Mouse (Mus musculus) embryonic facial prominence, embryonic 15.5 days (tissue): Measurements from ENCODE around the gene Safb2. TPM values are rescaled to one million over a fixed set of nuclear protein-coding genes. Genes with fewer than 3 reads are reported as not detected.

Experiments
- ATAC-seq: fragments of 200-750 bp; cut with Nextera tagmentation; 2 replicates; pipeline ENCODE4 v1.8.0; 2017; ENCODE audit warnings: low read depth, moderate TSS enrichment; ENCODE audit not compliant: insufficient number of reproducible peaks, low FRiP score, low TSS enrichment
- H3K27ac ChIP-seq: fragments of 300-500 bp; sonication (generic); replicated peaks from 2 replicates; pipeline ENCODE4 v1.5.1; 2015; ENCODE audit warnings: mild to moderate bottlenecking, inconsistent platforms
- H3K27me3 ChIP-seq: fragments of 300-500 bp; sonication (generic); 2 replicates; pipeline ENCODE4 v1.6.1; 2015; ENCODE audit warnings: inconsistent platforms
- H3K36me3 ChIP-seq: fragments of 300-500 bp; sonication (generic); 2 replicates; pipeline ENCODE4 v1.6.1; 2015; ENCODE audit warnings: mild to moderate bottlenecking, inconsistent platforms
- H3K4me1 ChIP-seq: fragments of 300-500 bp; sonication (generic); 2 replicates; pipeline ENCODE4 v1.6.1; 2015; ENCODE audit warnings: inconsistent platforms
- H3K4me2 ChIP-seq: fragments of 300-500 bp; sonication (generic); replicated peaks from 2 replicates; pipeline ENCODE4 v1.6.1; 2015; ENCODE audit warnings: mild to moderate bottlenecking, inconsistent platforms
- H3K4me3 ChIP-seq: fragments of 300-500 bp; sonication (generic); replicated peaks from 2 replicates; pipeline ENCODE4 v1.5.1; 2015; ENCODE audit warnings: mild to moderate bottlenecking, inconsistent platforms
- H3K9ac ChIP-seq: fragments of 300-500 bp; sonication (generic); 2 replicates; pipeline ENCODE4 v1.6.1; 2015; ENCODE audit warnings: inconsistent platforms
- H3K9me3 ChIP-seq: fragments of 300-500 bp; sonication (generic); replicated peaks from 2 replicates; pipeline ENCODE4 v1.6.1; 2016; ENCODE audit warnings: inconsistent platforms
- WGBS: fragments of 180-500 bp; shearing (Covaris S2); methylation state at CpG from one replicate; pipeline ENCODE4 v1.1.7; 2015; 5-methylcytosine and 5-hydroxymethylcytosine counted together
- polyA plus RNA-seq: library from polyadenylated mRNA; unstranded; fragments of >200 nt; fragmentation: Nextera tagmentation; extraction: Ambion mirVana; gene quantifications from 2 replicates; pipeline ENCODE4 v1.2.1, GENCODE M21; 2015

Gene Safb2
- polyA plus RNA-seq, 1 experiment from 2014 or later: 98.4 TPM

- 66% methylated on average over 1 of the region's 1 CpGs for WGBS
Measured at GRCm38 (mm10) chr17:56583071-56583470, 1.3 kb downstream of the Safb2 start.

GRCm38 (mm10) chr17:56572939-56573338, 11.4 kb downstream of the Safb2 start:
- ATAC-seq: no peak
- Histone ChIP-seq H3K27me3 (no peaks in the 10 kb centered on the region), H3K9me3 (no peaks in the 10 kb centered on the region), H3K4me2 (no peak overlapping the region), H3K27ac (no peak overlapping the region), H3K36me3 (peaks cover 92% of the 10 kb centered on the region), H3K4me1 (no peaks in the 10 kb centered on the region), H3K4me3 (no peak overlapping the region), H3K9ac (no peak overlapping the region)
- WGBS: 87% methylated on average over 3 of the region's 3 CpGs

More at GRCm38 (mm10) chr17:56583071-56583470, 1.3 kb downstream of the Safb2 start:
- Histone ChIP-seq H3K27me3 (no peaks in the 10 kb centered on the region), H3K4me2 (peak overlapping the region; percentile 80), H3K36me3 (peaks cover 64% of the 10 kb centered on the region), H3K4me3 (peak overlapping the region; percentile 93), H3K4me1 (peaks cover 52% of the 10 kb centered on the region), H3K9ac (peak overlapping the region; percentile 74), H3K27ac (no peak overlapping the region), H3K9me3 (no peaks in the 10 kb centered on the region)
- no peak for ATAC-seq

GRCm38 (mm10) chr17:56572154-56572553, 12.2 kb downstream of the Safb2 start:
- Histone ChIP-seq H3K9me3 (no peaks in the 10 kb centered on the region), H3K36me3 (peaks cover 92% of the 10 kb centered on the region), H3K4me2 (no peak overlapping the region), H3K27me3 (no peaks in the 10 kb centered on the region), H3K4me1 (no peaks in the 10 kb centered on the region), H3K27ac (no peak overlapping the region), H3K9ac (no peak overlapping the region), H3K4me3 (no peak overlapping the region)
- 60% methylated on average over 1 of the region's 1 CpGs for WGBS
- ATAC-seq: no peak

GRCm38 (mm10) chr17:56570287-56570686, 14.1 kb downstream of the Safb2 start:
- Histone ChIP-seq H3K9me3 (no peaks in the 10 kb centered on the region), H3K4me3 (no peak overlapping the region), H3K9ac (no peak overlapping the region), H3K4me2 (no peak overlapping the region), H3K36me3 (peaks cover 97% of the 10 kb centered on the region), H3K27me3 (no peaks in the 10 kb centered on the region), H3K4me1 (no peaks in the 10 kb centered on the region), H3K27ac (no peak overlapping the region)
- WGBS: 86% methylated on average over 4 of the region's 4 CpGs
- ATAC-seq: no peak

DNA sequence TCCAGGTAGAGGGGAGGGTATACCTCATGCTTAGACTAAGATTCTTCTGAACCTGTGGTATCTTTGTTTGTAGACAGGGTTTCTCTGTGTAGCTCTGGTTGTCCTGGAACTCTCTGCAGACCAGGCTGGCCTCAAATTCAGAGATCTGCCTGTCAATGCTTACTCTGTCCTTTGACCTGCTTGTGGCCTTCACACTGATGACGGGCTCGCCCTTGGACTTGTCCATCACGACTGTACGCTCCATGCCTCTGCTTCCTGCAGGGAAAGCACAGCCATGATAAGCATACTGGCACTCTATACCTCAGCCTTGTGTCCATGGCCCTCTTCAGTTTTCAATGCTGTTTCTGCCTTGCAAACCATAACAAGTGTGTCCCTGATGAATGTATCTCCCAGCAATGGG, 17.0 kb downstream of the Safb2 start:
- Histone ChIP-seq H3K9ac (no peak overlapping the region), H3K27me3 (no peaks in the 10 kb centered on the region), H3K9me3 (no peaks in the 10 kb centered on the region), H3K4me3 (no peak overlapping the region), H3K4me1 (no peaks in the 10 kb centered on the region), H3K27ac (no peak overlapping the region), H3K36me3 (peaks cover 99% of the 10 kb centered on the region), H3K4me2 (no peak overlapping the region)
- no peak for ATAC-seq
- 93% methylated on average over 4 of the region's 4 CpGs for WGBS

- H3K4me3 ChIP-seq: no peak overlapping the region
- peaks cover 100% of the 10 kb centered on the region for H3K36me3 ChIP-seq
- no peaks in the 10 kb centered on the region for H3K4me1 ChIP-seq
- no peak for ATAC-seq
- H3K27me3 ChIP-seq: no peaks in the 10 kb centered on the region
- no peak overlapping the region for H3K9ac ChIP-seq
- no peaks in the 10 kb centered on the region for H3K9me3 ChIP-seq
- WGBS: 92% methylated on average over 5 of the region's 5 CpGs
- no peak overlapping the region for H3K27ac ChIP-seq
- no peak overlapping the region for H3K4me2 ChIP-seq
Measured at GRCm38 (mm10) chr17:56566918-56567317, 17.5 kb downstream of the Safb2 start.

DNA sequence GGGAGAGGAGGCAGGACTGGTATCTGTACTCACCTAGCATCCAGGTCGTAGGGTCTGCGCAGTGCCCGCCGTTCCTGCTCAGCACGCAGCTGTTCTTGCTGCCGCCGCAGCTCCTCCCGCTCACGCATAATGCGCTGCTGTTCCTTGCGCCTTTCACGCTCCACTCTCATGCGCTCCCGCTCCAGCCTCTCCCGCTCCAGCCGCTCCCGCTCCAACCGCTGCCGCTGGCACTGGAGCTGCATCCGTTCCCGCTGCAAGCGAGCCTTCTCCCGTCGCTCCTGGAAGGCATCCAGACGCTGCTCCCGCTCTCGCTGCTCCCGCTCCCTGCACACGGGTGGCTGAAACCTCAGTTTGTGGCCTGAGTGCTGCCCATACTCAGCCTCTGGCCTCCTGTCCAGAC, 18.1 kb downstream of the Safb2 start:
- WGBS: 92% methylated on average over 29 of the region's 29 CpGs
- Histone ChIP-seq H3K9me3 (no peaks in the 10 kb centered on the region), H3K4me1 (no peaks in the 10 kb centered on the region), H3K27me3 (no peaks in the 10 kb centered on the region), H3K27ac (no peak overlapping the region), H3K36me3 (peaks cover 100% of the 10 kb centered on the region), H3K4me3 (no peak overlapping the region), H3K4me2 (no peak overlapping the region), H3K9ac (no peak overlapping the region)
- no peak for ATAC-seq

DNA sequence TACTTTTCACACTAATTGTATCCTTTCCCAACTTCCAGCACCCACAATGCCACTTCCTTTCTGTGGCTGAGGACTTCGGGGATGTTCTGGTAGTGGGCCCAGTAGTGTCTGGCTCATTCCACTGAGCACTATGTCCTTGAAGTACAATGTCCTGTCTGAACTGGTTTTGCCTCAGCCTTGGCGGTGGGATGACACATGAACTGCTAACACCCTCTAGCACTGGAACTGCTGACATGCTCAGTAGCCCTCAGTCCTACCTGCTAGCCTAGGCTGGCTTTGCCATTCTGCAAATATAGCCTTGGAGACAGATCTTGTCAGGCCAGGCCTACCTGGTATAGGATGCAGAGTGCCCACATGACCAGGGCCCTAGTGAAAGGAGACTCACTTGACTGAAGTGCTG, 22.5 kb downstream of the Safb2 start:
- Histone ChIP-seq H3K9me3 (no peaks in the 10 kb centered on the region), H3K4me2 (no peak overlapping the region), H3K27ac (no peak overlapping the region), H3K9ac (no peak overlapping the region), H3K27me3 (no peaks in the 10 kb centered on the region), H3K4me3 (no peak overlapping the region), H3K36me3 (peaks cover 63% of the 10 kb centered on the region), H3K4me1 (no peaks in the 10 kb centered on the region)
- no peak for ATAC-seq
- 91% methylated on average over 2 of the region's 2 CpGs for WGBS

DNA sequence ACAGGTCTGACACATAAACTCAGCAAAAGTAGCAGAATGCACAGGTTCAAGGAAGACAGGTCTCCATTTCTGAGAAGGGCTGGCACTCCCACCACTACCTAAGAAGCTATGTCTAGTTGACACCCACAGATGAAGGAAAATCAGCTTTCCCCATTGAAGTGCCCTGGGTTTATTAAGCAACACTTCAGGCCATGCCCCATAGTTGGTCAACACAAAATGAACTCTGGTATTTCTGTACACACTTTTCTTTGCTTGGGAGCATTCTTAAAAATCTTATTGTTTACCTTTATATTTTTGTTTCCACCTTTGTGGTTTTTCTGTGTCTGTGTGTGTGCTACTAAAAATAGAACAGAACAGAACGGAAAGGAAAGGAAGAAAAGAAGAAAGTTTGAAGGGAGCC, 24.3 kb downstream of the Safb2 start:
- no peak overlapping the region for H3K9ac ChIP-seq
- ATAC-seq: no peak
- H3K27me3 ChIP-seq: no peaks in the 10 kb centered on the region
- no peaks in the 10 kb centered on the region for H3K9me3 ChIP-seq
- WGBS: 55% methylated on average over 1 of the region's 1 CpGs
- no peaks in the 10 kb centered on the region for H3K4me1 ChIP-seq
- no peak overlapping the region for H3K4me3 ChIP-seq
- peaks cover 45% of the 10 kb centered on the region for H3K36me3 ChIP-seq
- H3K27ac ChIP-seq: no peak overlapping the region
- H3K4me2 ChIP-seq: no peak overlapping the region

DNA sequence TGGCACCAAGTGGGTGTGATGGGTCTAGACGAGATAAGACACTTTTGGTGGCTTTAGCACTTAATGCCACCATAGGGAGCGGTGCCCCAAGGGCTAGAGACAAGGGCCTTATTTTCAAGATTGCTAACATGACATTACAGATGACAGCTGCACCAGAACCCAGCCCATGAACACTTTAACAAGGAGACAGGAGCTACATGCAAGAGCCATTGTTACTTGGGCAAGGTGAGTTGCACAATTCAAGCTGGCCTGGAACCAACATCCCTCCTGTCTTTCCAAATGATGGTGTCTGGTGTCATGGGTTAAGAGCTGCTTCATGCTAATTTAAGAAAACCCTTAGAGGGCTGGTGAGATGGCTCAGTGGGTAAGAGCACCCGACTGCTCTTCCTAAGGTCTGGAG, 25.0 kb downstream of the Safb2 start:
- Histone ChIP-seq H3K27me3 (no peaks in the 10 kb centered on the region), H3K4me3 (no peak overlapping the region), H3K9me3 (no peaks in the 10 kb centered on the region), H3K9ac (no peak overlapping the region), H3K36me3 (peaks cover 38% of the 10 kb centered on the region), H3K4me2 (no peak overlapping the region), H3K4me1 (no peaks in the 10 kb centered on the region), H3K27ac (no peak overlapping the region)
- no peak for ATAC-seq
- WGBS: 71% methylated on average over 3 of the region's 3 CpGs

DNA sequence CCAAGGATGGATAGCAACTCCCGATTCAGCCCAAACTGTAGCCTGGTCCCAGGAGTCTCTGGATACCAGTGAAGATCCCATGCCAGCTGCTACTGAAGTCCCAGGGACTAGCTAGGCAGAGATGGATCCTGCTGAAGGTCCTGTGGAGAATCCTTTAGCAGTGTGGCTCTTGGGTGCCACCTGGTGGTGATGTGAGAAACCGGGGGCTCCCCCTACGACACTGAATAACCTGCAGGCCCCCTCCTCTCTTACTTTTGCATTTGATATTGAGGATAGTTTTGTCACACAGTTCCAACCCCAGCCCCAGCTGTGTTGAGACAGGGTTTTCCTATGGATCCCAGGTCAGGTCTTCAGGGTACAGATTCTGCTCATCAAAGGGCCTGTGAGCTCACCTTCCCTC, 25.9 kb downstream of the Safb2 start:
- H3K36me3 ChIP-seq: peaks cover 28% of the 10 kb centered on the region
- 26% methylated on average over 3 of the region's 3 CpGs for WGBS
- no peak overlapping the region for H3K9ac ChIP-seq
- peak; percentile 56; the same call in 1 of the 2 replicates for ATAC-seq
- H3K4me3 ChIP-seq: no peak overlapping the region
- no peaks in the 10 kb centered on the region for H3K4me1 ChIP-seq
- no peaks in the 10 kb centered on the region for H3K27me3 ChIP-seq
- no peak overlapping the region for H3K27ac ChIP-seq
- H3K9me3 ChIP-seq: no peaks in the 10 kb centered on the region
- H3K4me2 ChIP-seq: no peak overlapping the region

DNA sequence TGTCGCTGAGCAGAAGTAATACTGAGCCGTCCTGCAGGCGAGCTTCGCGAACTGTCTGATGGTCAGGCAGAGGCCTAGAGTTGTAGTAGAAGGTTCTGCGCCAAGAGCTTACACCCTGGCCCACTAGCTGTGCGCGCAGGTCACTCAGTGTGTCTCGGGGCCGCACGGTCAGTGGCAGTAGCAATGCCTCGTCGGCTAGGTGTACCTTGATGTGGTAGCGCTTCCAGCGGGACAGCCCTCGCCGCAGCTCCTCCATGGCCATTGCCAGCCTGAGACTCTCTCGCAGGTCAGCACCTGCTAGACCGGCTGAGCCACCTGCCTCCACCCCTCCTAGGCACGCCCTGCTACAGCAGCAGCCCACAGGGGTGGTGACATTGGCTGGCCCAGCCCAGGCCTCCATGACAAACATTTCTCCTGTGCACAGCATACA, 30.2 kb downstream of the Safb2 start, which contains the start of gene Gm20219:
Gene Gm20219, minus strand, starts transcription at position 266 of the 430 bp plus-strand sequence.
- H3K36me3 ChIP-seq: no peaks in the 10 kb centered on the region
- H3K4me1 ChIP-seq: peaks cover 12% of the 10 kb centered on the region; the same call in 1 of the 2 replicates
- H3K27me3 ChIP-seq: no peaks in the 10 kb centered on the region
- H3K9me3 ChIP-seq: no peaks in the 10 kb centered on the region
- H3K4me3 ChIP-seq: peak within 1 kb of the TSS; percentile 23
- ATAC-seq: no peak
- H3K4me2 ChIP-seq: peak within 1 kb of the TSS; percentile 15; the same call in 1 of the 2 replicates
- 65% methylated on average over 20 of the region's 20 CpGs for WGBS
- H3K27ac ChIP-seq: peak within 1 kb of the TSS; percentile 51; the same call in 1 of the 2 replicates
- no peak within 1 kb of the TSS for H3K9ac ChIP-seq
